Mouse (Mus musculus) erythroblast, embryonic 14.5 days (primary cell): ENCODE results near the gene Sertm1.

Experiments
- GATA1 ChIP-seq: IDR thresholded peaks from 2 replicates; pipeline ENCODE4 v1.6.1; 2012; ENCODE audit warnings: low read length, inconsistent platforms, mixed read lengths
- TAL1 ChIP-seq: IDR thresholded peaks from 3 replicates; pipeline ENCODE4 v1.6.1; 2012; ENCODE audit warnings: low read length, inconsistent platforms, mixed read lengths

GRCm38 (mm10) chr3:54932599-54932998 is 16.9 kb upstream of the Sertm1 start:
- no peak for TF ChIP-seq GATA1
- no peak for TF ChIP-seq TAL1
